Mouse (Mus musculus) heart, adult 18-20 months (tissue): ENCODE data around the gene Pafah1b3. TPM values are rescaled to one million over a fixed set of nuclear protein-coding genes. Genes with fewer than 3 reads are reported as not detected.

Experiments used
- total RNA-seq, 2 experiments: library from RNA; stranded (reverse); gene quantifications; 2 replicates each; pipeline ENCODE4 v1.2.3; 2021

The Pafah1b3 gene
- total RNA-seq, 2 experiments from 2014 or later = 4.0 to 5.6 TPM

Other genes starting within 250 kb of the Pafah1b3 start
- gene Grik5, start 225.6 kb downstream of the Pafah1b3 start, total RNA-seq = 1 to 10 TPM; 3.9 to 4.4 TPM
- gene Zfp574, start 225.4 kb downstream of the Pafah1b3 start, total RNA-seq = 1 to 10 TPM; 8.3 to 9.9 TPM
- gene Pou2f2, start 118.3 kb downstream of the Pafah1b3 start, total RNA-seq = 1 to 10 TPM in 1 of 2 experiments, under 1 TPM in 1; 0.25 to 1.5 TPM
- 10 to 100 TPM; 19.6 to 19.9 TPM for gene Dedd2, start 77.4 kb downstream of the Pafah1b3 start, total RNA-seq
- 1 to 10 TPM; 6.3 to 7.4 TPM for gene Zfp526, start 76.6 kb downstream of the Pafah1b3 start, total RNA-seq
- gene Gsk3a, start 60.1 kb downstream of the Pafah1b3 start, total RNA-seq = 10 to 100 TPM; 61.4 to 68.5 TPM
- gene Erf, start 47.2 kb downstream of the Pafah1b3 start, total RNA-seq = 10 to 100 TPM; 15.8 to 16.9 TPM
- gene Cic, start 30.3 kb downstream of the Pafah1b3 start, total RNA-seq = 10 to 100 TPM; 45.1 to 63.1 TPM
- gene Prr19, start 3.4 kb upstream of the Pafah1b3 start, total RNA-seq = not detected
- gene Tmem145, start 8.1 kb upstream of the Pafah1b3 start, total RNA-seq = not detected
- gene Megf8, start 19.2 kb upstream of the Pafah1b3 start, total RNA-seq = 10 to 100 TPM; 31.8 to 32.9 TPM
- not detected for gene Cnfn, start 71.7 kb upstream of the Pafah1b3 start, total RNA-seq
- gene Lipe, start 100.7 kb upstream of the Pafah1b3 start, total RNA-seq = 10 to 100 TPM; 36.8 to 75.1 TPM
- gene Cxcl17, start 114.9 kb upstream of the Pafah1b3 start, total RNA-seq = 1 to 10 TPM in 1 of 2 experiments, not detected in 1; 1.1 TPM
- gene Ceacam1, start 179.6 kb upstream of the Pafah1b3 start, total RNA-seq = 10 to 100 TPM; 10.3 to 11.7 TPM
- 1 to 10 TPM; 2.2 to 2.3 TPM for gene Ceacam2, start 241.9 kb upstream of the Pafah1b3 start, total RNA-seq